Mouse (Mus musculus) C2C12 (cell line): ENCODE results near the gene Fnip2. TPM values are rescaled to one million over a fixed set of nuclear protein-coding genes. Genes with fewer than 3 reads are reported as not detected.

ENCODE experiments used
- H3K27me3 ChIP-seq: one replicate; pipeline ENCODE4 v1.6.1; 2011; ENCODE audit not compliant: control insufficient read depth, insufficient read depth, insufficient read length
- H3K36me3 ChIP-seq: one replicate; pipeline ENCODE4 v1.6.1; 2011; ENCODE audit not compliant: control insufficient read depth, insufficient read depth
- H3K4me3 ChIP-seq: one replicate; pipeline ENCODE4 v1.5.1; 2011; ENCODE audit warnings: mild to moderate bottlenecking, control low read depth; ENCODE audit not compliant: poor library complexity, insufficient read depth, severe bottlenecking
- H3K79me2 ChIP-seq: one replicate; pipeline ENCODE4 v1.6.1; 2011; ENCODE audit not compliant: control insufficient read depth, insufficient read depth
- H3K79me3 ChIP-seq: one replicate; pipeline ENCODE4 v1.6.1; 2011; ENCODE audit warnings: low read depth, control low read depth
- H3ac ChIP-seq: one replicate; pipeline ENCODE3; 2011; ENCODE audit warnings: low read depth; ENCODE audit not compliant: control insufficient read depth, insufficient read length
- CEBPB ChIP-seq: IDR thresholded peaks from one replicate; pipeline ENCODE4 v1.6.1; 2011; ENCODE audit warnings: low read depth, mild to moderate bottlenecking, control low read depth, moderate library complexity
- CTCF ChIP-seq: IDR thresholded peaks from one replicate; pipeline ENCODE4 v1.5.1; 2011; ENCODE audit not compliant: control insufficient read depth, insufficient read depth, insufficient read length
- FOSL1 ChIP-seq: IDR thresholded peaks from one replicate; pipeline ENCODE4 v1.8.0; 2011; ENCODE audit warnings: mild to moderate bottlenecking, low read length; ENCODE audit not compliant: poor library complexity, insufficient read depth, severe bottlenecking
- MAX ChIP-seq: IDR thresholded peaks from one replicate; pipeline ENCODE4 v1.6.1; 2011; ENCODE audit warnings: mild to moderate bottlenecking, control low read depth
- MYOD1 ChIP-seq: IDR thresholded peaks from one replicate; pipeline ENCODE4 v1.6.1; 2011; ENCODE audit warnings: low read depth; ENCODE audit not compliant: control insufficient read depth, insufficient read length
- MYOG ChIP-seq: IDR thresholded peaks from one replicate; pipeline ENCODE4 v1.6.1; 2011; ENCODE audit not compliant: control insufficient read depth, insufficient read length; ENCODE audit errors: extremely low read depth
- USF1 ChIP-seq: IDR thresholded peaks from one replicate; pipeline ENCODE4 v1.6.1; 2011; ENCODE audit warnings: low read depth, mild to moderate bottlenecking, control low read depth, moderate library complexity
- polyA plus RNA-seq: library from polyadenylated mRNA; unstranded; fragments of >200 nt; fragmentation: generic; extraction: Trizol; gene quantifications from one replicate; pipeline ENCODE4 v1.2.1, GENCODE M21; 2012; ENCODE audit warnings: missing spikeins

Gene Fnip2
- polyA plus RNA-seq, 1 experiment, result 4.0 TPM

GRCm38 (mm10) chr3:79409927-79410628 is 157.5 kb downstream of the Fnip2 start:
- no peak for TF ChIP-seq CEBPB
- no peak for TF ChIP-seq FOSL1
- no peak for TF ChIP-seq CTCF
- no peak for TF ChIP-seq USF1
- no peak for TF ChIP-seq MYOG
- no peak for TF ChIP-seq MYOD1
- TF ChIP-seq MAX, result no peak
- no peaks in the 10 kb centered on the region for H3K27me3 ChIP-seq
- no peak overlapping the region for H3ac ChIP-seq
- H3K36me3 ChIP-seq, result no peaks in the 10 kb centered on the region
- no peaks in the 10 kb centered on the region for H3K79me3 ChIP-seq
- no peak overlapping the region for H3K4me3 ChIP-seq
- no peaks in the 10 kb centered on the region for H3K79me2 ChIP-seq

- H3K36me3 ChIP-seq, result no peaks in the 10 kb centered on the region
- H3K79me2 ChIP-seq, result no peaks in the 10 kb centered on the region
- H3K4me3 ChIP-seq, result no peak overlapping the region
- no peak overlapping the region for H3ac ChIP-seq
- no peaks in the 10 kb centered on the region for H3K79me3 ChIP-seq
- no peaks in the 10 kb centered on the region for H3K27me3 ChIP-seq
- TF ChIP-seq MYOD1, result no peak
- TF ChIP-seq CEBPB, result no peak
- TF ChIP-seq USF1, result no peak
- no peak for TF ChIP-seq MAX
- TF ChIP-seq FOSL1, result no peak
- no peak for TF ChIP-seq CTCF
- TF ChIP-seq MYOG, result no peak
Measured at GRCm38 (mm10) chr3:79408546-79408945, 159.1 kb downstream of the Fnip2 start.

Other genes with a start within 250 kb of the Fnip2 start
- gene Gm17359, start 231.1 kb downstream of the Fnip2 start, polyA plus RNA-seq, result not detected
- 48.1 TPM for gene Ppid, start 23.5 kb upstream of the Fnip2 start, polyA plus RNA-seq
- gene 4930579G24Rik, start 61.3 kb upstream of the Fnip2 start, polyA plus RNA-seq, result 13.2 TPM
- gene Etfdh, start 61.7 kb upstream of the Fnip2 start, polyA plus RNA-seq, result 17.8 TPM
- gene Rxfp1, start 170.1 kb upstream of the Fnip2 start, polyA plus RNA-seq, result not detected